Mouse (Mus musculus) midbrain, embryonic 16.5 days (tissue): ENCODE measurements around the gene Lamb3. TPM values are rescaled to one million over a fixed set of nuclear protein-coding genes. Genes with fewer than 3 reads are reported as not detected.
A peak's percentile ranks its signal among the peaks of the same experiment; 100 is the strongest.
"Not testable (repeated sequence)": the region's sequence is repeated elsewhere in the genome, so short reads cannot be mapped to it uniquely, and the experiment has no call there.

Experiments used
- ATAC-seq: fragments of 200-750 bp; cut with Nextera tagmentation; 2 replicates; pipeline ENCODE4 v1.8.0; 2017; ENCODE audit warnings: moderate TSS enrichment
- H3K27ac ChIP-seq: fragments of 300-500 bp; sonication (generic); 2 replicates; pipeline ENCODE4 v1.5.1; 2014; ENCODE audit warnings: mild to moderate bottlenecking, low read length, mixed read lengths
- H3K27me3 ChIP-seq: fragments of 300-500 bp; sonication (generic); 2 replicates; pipeline ENCODE4 v1.6.1; 2014; ENCODE audit warnings: low read depth, low read length, mixed read lengths; ENCODE audit not compliant: control insufficient read depth, insufficient read depth
- H3K36me3 ChIP-seq: fragments of 300-500 bp; sonication (generic); 2 replicates; pipeline ENCODE4 v1.6.1; 2014; ENCODE audit warnings: mild to moderate bottlenecking, low read length, moderate library complexity, mixed read lengths; ENCODE audit not compliant: control insufficient read depth, insufficient read depth
- H3K4me1 ChIP-seq: fragments of 300-500 bp; sonication (generic); 2 replicates; pipeline ENCODE4 v1.6.1; 2014; ENCODE audit warnings: mild to moderate bottlenecking, low read length, mixed read lengths; ENCODE audit not compliant: control insufficient read depth, insufficient read depth
- H3K4me2 ChIP-seq: fragments of 300-500 bp; sonication (generic); 2 replicates; pipeline ENCODE4 v1.6.1; 2014; ENCODE audit warnings: mild to moderate bottlenecking, low read length, mixed read lengths
- H3K4me3 ChIP-seq: fragments of 300-500 bp; sonication (generic); 2 replicates; pipeline ENCODE4 v1.5.1; 2014; ENCODE audit warnings: low read depth, mild to moderate bottlenecking, low read length, moderate library complexity, mixed read lengths
- H3K9ac ChIP-seq: fragments of 300-500 bp; sonication (generic); 2 replicates; pipeline ENCODE4 v1.6.1; 2014; ENCODE audit warnings: low read depth, low read length, mixed read lengths
- H3K9me3 ChIP-seq: fragments of 300-500 bp; sonication (generic); replicated peaks from 2 replicates; pipeline ENCODE4 v1.6.1; 2014; ENCODE audit warnings: mild to moderate bottlenecking, low read length, mixed read lengths; ENCODE audit not compliant: control insufficient read depth, poor library complexity, severe bottlenecking
- WGBS: fragments of 180-500 bp; shearing (Covaris S2); extraction: QIAGEN DNeasy Blood & Tissue Kit; methylation state at CpG from one replicate; pipeline ENCODE4 v1.1.7; 2014; 5-methylcytosine and 5-hydroxymethylcytosine counted together
- polyA plus RNA-seq: library from polyadenylated mRNA; unstranded; fragments of >200 nt; fragmentation: Nextera tagmentation; extraction: Ambion mirVana; gene quantifications from 2 replicates; pipeline ENCODE4 v1.2.1, GENCODE M21; 2015

The Lamb3 gene
- polyA plus RNA-seq, 1 experiment from 2014 or later: 0.75 TPM

DNA sequence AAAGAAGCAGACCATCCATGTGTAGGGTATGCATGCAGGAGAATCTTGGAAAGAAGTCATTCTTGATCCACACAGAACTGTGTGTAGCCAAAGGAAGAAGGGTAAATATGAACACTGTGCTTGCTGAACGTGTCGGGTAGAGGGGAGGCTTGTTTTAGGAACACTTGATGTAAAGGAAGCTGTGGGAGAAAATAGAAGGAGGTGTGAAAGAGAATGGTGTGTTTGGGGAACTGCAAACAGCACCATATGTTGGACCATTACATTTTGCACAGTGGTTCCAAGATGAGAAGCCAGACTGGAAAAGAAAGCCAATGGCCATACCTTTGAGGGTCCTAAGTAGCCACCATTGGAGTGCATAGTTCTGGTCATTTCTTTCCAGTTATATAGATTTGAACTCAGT is 42.5 kb downstream of the Lamb3 start:
- H3K36me3 ChIP-seq: no peaks in the 10 kb centered on the region
- no peak overlapping the region for H3K4me2 ChIP-seq
- ATAC-seq: no peak
- WGBS: 93% methylated on average over 2 of the region's 2 CpGs
- H3K27ac ChIP-seq: no peak overlapping the region
- H3K9me3 ChIP-seq: no peaks in the 10 kb centered on the region
- H3K27me3 ChIP-seq: no peaks in the 10 kb centered on the region
- no peak overlapping the region for H3K9ac ChIP-seq
- H3K4me1 ChIP-seq: no peaks in the 10 kb centered on the region
- no peak overlapping the region for H3K4me3 ChIP-seq

DNA sequence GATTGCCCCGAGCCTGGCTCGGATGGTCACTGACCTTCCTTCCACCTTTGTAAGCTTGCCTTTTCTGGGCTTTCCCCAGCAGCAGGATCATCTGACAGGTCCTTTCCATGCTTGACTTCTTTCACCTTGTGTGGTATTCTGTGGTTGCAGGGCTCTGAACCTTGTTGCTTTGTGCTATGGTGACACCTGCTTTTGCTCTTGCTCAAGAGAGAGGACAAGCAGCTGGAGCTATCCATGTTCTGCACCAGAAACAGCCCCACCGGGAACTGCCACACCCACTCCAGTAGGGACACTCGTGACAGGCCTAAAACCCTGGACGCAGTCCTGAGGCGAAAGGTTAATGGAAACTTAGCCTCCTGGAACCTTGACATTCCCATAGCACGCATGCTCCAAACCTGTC is 43.9 kb downstream of the Lamb3 start:
- Histone ChIP-seq H3K36me3 (no peaks in the 10 kb centered on the region), H3K9me3 (no peaks in the 10 kb centered on the region), H3K4me1 (no peaks in the 10 kb centered on the region), H3K27me3 (no peaks in the 10 kb centered on the region), H3K4me3 (no peak overlapping the region), H3K4me2 (no peak overlapping the region), H3K9ac (no peak overlapping the region), H3K27ac (no peak overlapping the region)
- no peak for ATAC-seq
- WGBS: 82% methylated on average over 7 of the region's 7 CpGs

DNA sequence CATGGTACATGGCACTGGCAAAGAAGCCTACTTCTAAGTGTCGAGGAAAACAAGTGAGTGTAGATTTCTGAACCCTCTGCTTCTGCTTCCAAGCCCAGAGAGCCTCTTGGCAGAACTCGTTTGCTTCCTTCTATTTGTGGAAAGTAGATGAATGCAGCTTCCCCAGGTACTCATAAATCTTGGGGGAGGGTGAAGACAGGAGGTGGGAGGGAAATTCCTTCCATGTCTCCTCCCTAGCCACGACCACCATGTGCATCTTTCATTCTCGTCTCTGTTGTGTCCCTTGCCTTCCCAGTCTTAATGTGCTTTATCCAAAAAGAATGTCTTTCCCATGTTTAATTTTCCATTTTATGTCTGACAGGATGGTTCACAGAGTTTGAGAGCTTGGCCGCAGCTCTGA is 45.1 kb downstream of the Lamb3 start:
- Histone ChIP-seq H3K9ac (no peak overlapping the region), H3K36me3 (no peaks in the 10 kb centered on the region), H3K9me3 (no peaks in the 10 kb centered on the region), H3K4me3 (no peak overlapping the region), H3K4me2 (no peak overlapping the region), H3K27me3 (no peaks in the 10 kb centered on the region), H3K4me1 (no peaks in the 10 kb centered on the region), H3K27ac (no peak overlapping the region)
- ATAC-seq: no peak
- 70% methylated on average over 5 of the region's 5 CpGs for WGBS

DNA sequence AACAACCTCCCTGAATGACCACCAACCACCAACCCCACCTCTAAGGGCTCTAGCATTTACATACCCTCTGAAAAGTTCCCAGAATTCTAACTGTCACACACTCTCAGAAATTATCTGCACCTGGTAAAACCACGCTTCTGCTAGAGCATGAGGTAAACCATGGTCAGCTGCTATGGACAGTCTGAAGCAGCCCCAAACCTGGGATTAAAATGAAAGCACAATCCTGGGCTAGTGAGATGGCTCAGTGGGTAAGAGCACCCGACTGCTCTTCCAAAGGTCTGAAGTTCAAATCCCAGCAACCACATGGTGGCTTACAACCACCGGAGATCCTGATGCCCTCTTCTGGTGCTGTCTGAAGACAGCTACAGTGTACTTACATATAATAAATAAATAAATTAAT is 46.4 kb downstream of the Lamb3 start:
- not testable (repeated sequence) for H3K36me3 ChIP-seq, H3K4me2 ChIP-seq, H3K9me3 ChIP-seq, H3K27ac ChIP-seq, H3K4me3 ChIP-seq, H3K27me3 ChIP-seq, H3K4me1 ChIP-seq, H3K9ac ChIP-seq, ATAC-seq
- WGBS: 77% methylated on average over 3 of the region's 3 CpGs

DNA sequence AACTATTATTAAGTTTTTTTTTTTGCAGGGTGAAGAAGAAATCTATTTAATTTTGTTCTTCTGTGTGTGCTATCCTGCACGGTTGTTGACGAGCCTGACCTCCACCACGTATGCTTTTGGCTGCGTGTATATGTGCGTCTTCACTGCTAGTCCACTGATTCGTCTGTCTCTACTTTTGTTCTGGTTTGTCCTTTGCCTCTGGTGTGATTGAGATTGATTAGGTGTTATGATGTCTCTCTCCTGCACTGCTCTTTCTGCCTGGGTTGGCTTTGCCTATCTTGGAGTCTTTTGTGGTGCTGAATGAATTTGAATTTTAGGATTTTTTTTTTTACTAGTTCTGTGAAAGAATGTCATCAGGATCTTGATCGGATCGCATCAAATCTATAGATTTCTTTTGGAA is 47.5 kb downstream of the Lamb3 start:
- WGBS: 76% methylated on average over 8 of the region's 8 CpGs
- Histone ChIP-seq H3K27ac (no peak overlapping the region), H3K9me3 (no peaks in the 10 kb centered on the region), H3K36me3 (no peaks in the 10 kb centered on the region), H3K4me2 (no peak overlapping the region), H3K27me3 (no peaks in the 10 kb centered on the region), H3K4me1 (no peaks in the 10 kb centered on the region), H3K4me3 (no peak overlapping the region), H3K9ac (no peak overlapping the region)
- ATAC-seq: no peak

DNA sequence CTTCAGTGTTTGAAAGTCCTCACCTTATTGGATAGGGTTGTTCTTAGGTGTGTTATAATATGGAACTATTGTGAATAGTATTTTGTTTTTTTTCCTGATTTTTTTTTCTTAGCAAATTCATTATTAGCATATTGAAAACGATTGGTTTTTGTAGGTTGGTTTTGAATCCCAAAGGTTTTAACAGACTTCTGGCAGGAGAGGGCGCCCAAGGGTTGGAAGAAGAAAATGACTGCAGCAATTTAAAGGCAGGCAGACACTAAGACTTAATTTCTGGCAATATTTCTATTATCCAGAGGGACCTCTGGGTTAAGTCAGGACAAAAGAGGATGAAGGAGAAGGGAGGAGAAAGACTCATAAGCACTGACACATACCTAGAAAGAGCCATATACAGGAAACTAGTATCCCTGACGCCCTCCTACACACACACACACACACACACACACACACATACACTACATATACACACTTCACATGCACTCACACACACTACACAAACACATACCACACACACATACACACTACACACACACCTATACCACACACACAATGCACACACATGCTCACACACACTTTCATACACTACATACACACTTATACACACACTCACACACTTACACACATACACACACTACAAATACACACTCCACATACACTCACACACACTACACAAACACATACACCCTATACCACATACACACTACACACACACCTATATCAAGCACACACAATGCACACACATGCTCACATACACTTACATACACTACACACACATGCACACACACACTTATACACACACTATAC is 48.2 kb downstream of the Lamb3 start:
- H3K4me3 ChIP-seq: no peak overlapping the region
- H3K4me2 ChIP-seq: no peak overlapping the region
- H3K9ac ChIP-seq: no peak overlapping the region
- no peaks in the 10 kb centered on the region for H3K9me3 ChIP-seq
- peak; percentile 58; the same call in 1 of the 2 replicates for ATAC-seq
- 35% methylated on average over 3 of the region's 3 CpGs for WGBS
- no peaks in the 10 kb centered on the region for H3K4me1 ChIP-seq
- H3K36me3 ChIP-seq: no peaks in the 10 kb centered on the region
- no peak overlapping the region for H3K27ac ChIP-seq
- H3K27me3 ChIP-seq: no peaks in the 10 kb centered on the region

DNA sequence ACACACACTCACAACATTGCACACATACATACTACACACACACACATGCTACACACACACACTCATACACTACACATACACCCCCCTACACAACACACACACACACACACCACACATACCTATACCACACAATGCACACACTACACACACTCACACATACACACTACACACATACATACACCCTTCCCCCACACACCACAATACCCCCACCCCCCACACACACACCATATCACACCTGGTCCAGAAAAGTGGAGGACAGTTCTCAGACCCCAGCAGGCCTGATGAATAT is 48.7 kb downstream of the Lamb3 start:
- no peak overlapping the region for H3K9ac ChIP-seq

DNA sequence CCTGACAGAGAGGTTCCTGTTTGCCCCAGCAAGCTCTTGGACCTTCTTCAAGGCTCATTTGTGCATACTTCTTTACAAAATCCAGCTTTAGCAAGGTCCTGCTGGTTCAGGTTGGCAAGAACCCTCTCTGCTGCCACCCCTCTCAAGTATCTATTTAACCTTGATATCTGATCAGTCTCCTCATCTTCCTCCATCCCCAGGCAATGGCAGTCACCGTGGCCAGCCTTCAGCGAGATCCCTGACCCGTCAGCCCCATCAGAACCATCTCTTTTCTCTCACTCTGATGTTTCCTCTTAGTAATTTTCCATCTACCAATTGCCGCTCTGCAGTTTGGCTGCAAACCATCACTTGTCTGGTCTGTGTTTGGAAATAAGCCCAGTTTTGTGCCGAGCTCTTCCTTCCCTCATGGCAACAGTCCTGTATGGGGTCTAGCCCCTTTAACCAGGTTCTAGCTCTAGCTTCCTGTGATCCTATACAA is 49.2 kb downstream of the Lamb3 start:
- Histone ChIP-seq H3K9ac (no peak overlapping the region), H3K4me1 (no peaks in the 10 kb centered on the region), H3K4me2 (no peak overlapping the region), H3K4me3 (no peak overlapping the region), H3K27me3 (no peaks in the 10 kb centered on the region), H3K9me3 (no peaks in the 10 kb centered on the region), H3K36me3 (no peaks in the 10 kb centered on the region), H3K27ac (no peak overlapping the region)
- no peak for ATAC-seq
- 71% methylated on average over 5 of the region's 5 CpGs for WGBS

More for the DNA sequence above, 48.7 kb downstream of the Lamb3 start:
- H3K4me2 ChIP-seq: no peak overlapping the region
- ATAC-seq: 0 out of 2 replicates have a peak, but pooled peaks have one; percentile 14
- no peaks in the 10 kb centered on the region for H3K36me3 ChIP-seq
- no peaks in the 10 kb centered on the region for H3K4me1 ChIP-seq
- no peaks in the 10 kb centered on the region for H3K27me3 ChIP-seq
- H3K27ac ChIP-seq: no peak overlapping the region
- H3K9me3 ChIP-seq: no peaks in the 10 kb centered on the region
- H3K4me3 ChIP-seq: no peak overlapping the region

DNA sequence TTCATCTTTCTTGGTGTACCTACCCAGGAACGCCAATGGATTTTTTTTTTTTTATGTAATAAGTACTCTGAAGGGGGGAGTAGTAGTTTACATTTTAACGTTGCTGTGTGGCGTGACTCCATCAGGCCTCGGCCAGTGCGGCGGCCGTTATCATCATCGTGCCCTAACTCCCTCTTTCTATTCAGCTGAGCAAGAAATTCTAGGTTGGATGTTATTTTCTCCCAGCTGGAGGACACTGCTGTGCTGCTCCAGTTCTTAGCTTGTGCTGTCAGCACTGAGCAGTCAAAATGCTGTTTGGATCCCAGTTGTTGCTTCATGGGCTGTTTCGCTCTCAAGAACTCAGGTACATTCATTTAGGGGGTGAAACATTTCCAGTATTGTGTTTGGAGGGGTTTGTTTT is 52.1 kb downstream of the Lamb3 start:
- Histone ChIP-seq H3K27me3 (no peaks in the 10 kb centered on the region), H3K9ac (no peak overlapping the region), H3K4me2 (no peak overlapping the region), H3K27ac (no peak overlapping the region), H3K36me3 (no peaks in the 10 kb centered on the region), H3K4me1 (no peaks in the 10 kb centered on the region), H3K9me3 (no peaks in the 10 kb centered on the region), H3K4me3 (no peak overlapping the region)
- ATAC-seq: no peak
- 91% methylated on average over 9 of the region's 9 CpGs for WGBS
